Mouse (Mus musculus): Measurements from ENCODE around the gene Lin7a. TPM values are rescaled to one million over a fixed set of nuclear protein-coding genes. Genes with fewer than 3 reads are reported as not detected.

Gene Lin7a
- polyA plus RNA-seq, 1 experiment = not detected

- TF ChIP-seq POLR2A (IDR thresholded peaks at IDR 0.05; ENCODE audit: borderline replicate concordance, low read depth, low read length) = no peak
- TF ChIP-seq CTCF (IDR thresholded peaks at IDR 0.05; ENCODE audit: low read depth, low read length) = no peak
- H3K4me3 ChIP-seq (ENCODE audit: insufficient read depth, low read length) = no peak overlapping the region
- no peak overlapping the region for H3K27ac ChIP-seq (ENCODE audit: insufficient read depth, low read depth, low read length)
- no peaks in the 10 kb centered on the region for H3K4me1 ChIP-seq (ENCODE audit: control insufficient read depth, insufficient read depth, low read length)
These were observed 42.7 kb upstream of the Lin7a start for GRCm38 (mm10) chr10:107228776-107229175.

GRCm38 (mm10) chr10:107229416-107229815, 42.1 kb upstream of the Lin7a start:
- Histone ChIP-seq H3K4me3 (ENCODE audit: insufficient read depth, low read length) (no peak overlapping the region), H3K27ac (ENCODE audit: insufficient read depth, low read depth, low read length) (no peak overlapping the region), H3K4me1 (ENCODE audit: control insufficient read depth, insufficient read depth, low read length) (no peaks in the 10 kb centered on the region)
- TF ChIP-seq CTCF (IDR thresholded peaks at IDR 0.05; ENCODE audit: low read depth, low read length) (no peak), POLR2A (IDR thresholded peaks at IDR 0.05; ENCODE audit: borderline replicate concordance, low read depth, low read length) (no peak)

GRCm38 (mm10) chr10:107230081-107230850, 41.2 kb upstream of the Lin7a start:
- Histone ChIP-seq H3K4me1 (ENCODE audit: control insufficient read depth, insufficient read depth, low read length) (no peaks in the 10 kb centered on the region), H3K4me3 (ENCODE audit: insufficient read depth, low read length) (no peak overlapping the region), H3K27ac (ENCODE audit: insufficient read depth, low read depth, low read length) (no peak overlapping the region)
- no peak for TF ChIP-seq CTCF (IDR thresholded peaks at IDR 0.05; ENCODE audit: low read depth, low read length)
- no peak for TF ChIP-seq POLR2A (IDR thresholded peaks at IDR 0.05; ENCODE audit: borderline replicate concordance, low read depth, low read length)

GRCm38 (mm10) chr10:107230851-107231130, 40.7 kb upstream of the Lin7a start:
- TF ChIP-seq POLR2A (IDR thresholded peaks at IDR 0.05; ENCODE audit: borderline replicate concordance, low read depth, low read length) = no peak
- no peak for TF ChIP-seq CTCF (IDR thresholded peaks at IDR 0.05; ENCODE audit: low read depth, low read length)
- no peak overlapping the region for H3K27ac ChIP-seq (ENCODE audit: insufficient read depth, low read depth, low read length)
- H3K4me1 ChIP-seq (ENCODE audit: control insufficient read depth, insufficient read depth, low read length) = no peaks in the 10 kb centered on the region
- H3K4me3 ChIP-seq (ENCODE audit: insufficient read depth, low read length) = no peak overlapping the region

GRCm38 (mm10) chr10:107231421-107232010, 40.0 kb upstream of the Lin7a start:
- Histone ChIP-seq H3K4me1 (ENCODE audit: control insufficient read depth, insufficient read depth, low read length) (no peaks in the 10 kb centered on the region), H3K27ac (ENCODE audit: insufficient read depth, low read depth, low read length) (no peak overlapping the region), H3K4me3 (ENCODE audit: insufficient read depth, low read length) (no peak overlapping the region)
- TF ChIP-seq CTCF (IDR thresholded peaks at IDR 0.05; ENCODE audit: low read depth, low read length) (no peak), POLR2A (IDR thresholded peaks at IDR 0.05; ENCODE audit: borderline replicate concordance, low read depth, low read length) (no peak)

DNA sequence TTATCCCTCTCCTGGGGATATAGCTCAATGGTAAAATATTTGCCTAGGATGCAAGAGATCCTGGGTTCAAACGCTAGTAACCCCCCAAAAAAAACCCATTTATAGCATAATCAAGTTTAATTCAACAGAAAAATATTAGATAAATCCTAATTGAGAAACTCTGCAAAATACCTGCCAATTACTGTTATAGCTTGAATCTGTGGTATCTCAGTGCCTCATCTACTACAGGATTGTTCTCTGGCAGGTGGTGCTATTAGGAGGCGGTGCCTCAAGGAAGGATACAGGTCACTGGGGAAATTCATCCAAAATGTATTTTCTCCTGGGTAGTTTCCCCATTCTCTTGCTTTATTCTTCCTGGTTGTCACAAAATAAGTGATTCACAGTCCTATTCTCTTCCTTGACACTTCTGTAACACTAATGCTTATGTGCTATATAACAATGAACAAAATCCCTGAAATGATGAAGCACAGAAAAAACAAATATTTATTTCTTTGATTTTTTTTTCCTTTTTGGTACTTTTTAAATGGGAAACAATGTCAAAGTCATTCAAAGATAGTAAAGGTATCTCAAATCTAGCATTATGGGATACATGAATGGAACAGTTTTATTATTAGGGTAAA, 38.9 kb upstream of the Lin7a start:
- Histone ChIP-seq H3K27ac (ENCODE audit: insufficient read depth, low read depth, low read length) (no peak overlapping the region), H3K4me1 (ENCODE audit: control insufficient read depth, insufficient read depth, low read length) (no peaks in the 10 kb centered on the region), H3K4me3 (ENCODE audit: insufficient read depth, low read length) (no peak overlapping the region)
- TF ChIP-seq POLR2A (IDR thresholded peaks at IDR 0.05; ENCODE audit: borderline replicate concordance, low read depth, low read length) = no peak
- TF ChIP-seq CTCF (IDR thresholded peaks at IDR 0.05; ENCODE audit: low read depth, low read length) = no peak

DNA sequence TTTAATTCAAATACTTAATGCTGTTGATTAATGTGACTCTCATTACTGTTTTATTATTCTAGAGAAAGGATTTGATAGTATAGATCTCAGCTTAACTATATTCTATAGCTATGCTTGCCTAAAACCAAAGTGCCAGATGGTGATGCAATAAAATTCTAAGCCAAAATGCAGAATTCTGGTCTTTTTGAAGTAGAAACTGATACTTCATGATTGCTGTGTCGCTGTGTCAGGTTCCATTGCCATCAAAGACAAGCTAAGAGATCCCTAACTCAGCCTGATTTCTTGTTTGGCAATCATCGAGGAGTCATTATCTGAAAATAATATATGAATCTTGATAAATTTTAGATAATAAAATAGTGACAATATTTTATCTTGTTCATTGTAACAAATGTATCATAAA, 38.3 kb upstream of the Lin7a start:
- H3K4me3 ChIP-seq (ENCODE audit: insufficient read depth, low read length) = no peak overlapping the region
- TF ChIP-seq CTCF (IDR thresholded peaks at IDR 0.05; ENCODE audit: low read depth, low read length) = no peak
- no peak for TF ChIP-seq POLR2A (IDR thresholded peaks at IDR 0.05; ENCODE audit: borderline replicate concordance, low read depth, low read length)
- no peaks in the 10 kb centered on the region for H3K4me1 ChIP-seq (ENCODE audit: control insufficient read depth, insufficient read depth, low read length)
- H3K27ac ChIP-seq (ENCODE audit: insufficient read depth, low read depth, low read length) = no peak overlapping the region

DNA sequence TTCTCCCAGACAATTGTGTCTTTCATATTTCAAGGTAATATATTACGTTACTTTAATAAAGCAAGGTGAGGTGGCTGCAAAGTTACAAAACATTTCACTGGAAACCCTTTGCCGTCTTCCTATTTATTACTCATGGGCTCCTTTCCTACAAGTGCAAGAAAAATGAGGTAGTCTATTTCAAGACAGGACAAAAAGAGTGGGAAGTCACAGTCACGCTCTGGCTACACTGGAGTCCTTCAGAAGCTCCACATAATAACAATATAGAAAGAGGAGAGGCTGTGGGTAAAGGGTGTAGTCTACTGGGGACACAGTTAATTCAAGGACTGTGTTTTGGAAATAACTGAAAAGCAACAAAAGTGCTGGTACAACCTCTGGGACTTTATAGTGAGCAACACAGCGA, 37.7 kb upstream of the Lin7a start:
- Histone ChIP-seq H3K4me3 (ENCODE audit: insufficient read depth, low read length) (no peak overlapping the region), H3K27ac (ENCODE audit: insufficient read depth, low read depth, low read length) (no peak overlapping the region), H3K4me1 (ENCODE audit: control insufficient read depth, insufficient read depth, low read length) (no peaks in the 10 kb centered on the region)
- TF ChIP-seq CTCF (IDR thresholded peaks at IDR 0.05; ENCODE audit: low read depth, low read length) (no peak), POLR2A (IDR thresholded peaks at IDR 0.05; ENCODE audit: borderline replicate concordance, low read depth, low read length) (no peak)

DNA sequence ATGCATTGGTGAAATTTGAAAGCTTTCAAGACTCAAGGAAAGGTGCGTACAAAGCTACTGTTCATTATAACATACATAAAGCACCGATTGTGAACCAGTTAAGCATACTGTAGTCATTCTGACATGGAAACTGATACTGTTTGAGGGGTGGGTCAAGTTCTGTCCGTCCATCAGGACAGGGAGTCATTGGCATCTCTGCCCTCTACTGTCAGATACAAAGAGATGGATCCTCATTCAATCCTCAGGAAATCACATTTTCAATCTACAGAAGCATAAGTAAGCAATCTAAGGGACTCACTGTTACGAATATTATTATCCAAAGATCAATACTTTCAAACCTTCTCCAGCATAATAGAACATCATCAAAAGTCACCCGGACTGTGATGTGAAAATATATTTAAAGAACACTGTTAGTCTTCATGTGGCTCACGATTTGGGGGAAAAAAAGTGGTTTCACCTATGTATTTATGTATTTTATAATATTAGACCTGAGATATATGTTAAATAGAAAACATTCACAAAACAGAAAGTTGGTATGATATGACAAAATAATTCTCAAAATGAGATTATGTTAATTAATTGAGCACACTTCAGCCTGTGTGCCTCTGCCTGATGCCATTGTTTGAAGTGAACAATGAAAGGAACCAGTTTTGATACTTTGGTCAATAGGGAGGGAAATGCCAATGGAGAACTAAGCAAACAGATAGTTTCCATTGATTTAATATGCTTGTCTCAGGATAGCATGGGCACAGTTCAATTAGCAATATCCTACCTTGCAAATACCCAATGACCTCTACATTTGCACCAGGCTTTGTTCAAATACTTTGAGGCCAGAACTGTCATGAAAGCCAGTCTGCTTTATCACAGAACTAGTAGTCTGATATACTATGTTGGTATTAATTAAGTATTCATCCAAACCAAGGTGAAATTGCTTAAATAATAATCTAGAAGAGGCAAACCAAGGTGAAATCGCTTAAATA, 36.8 kb upstream of the Lin7a start:
- no peak for TF ChIP-seq CTCF (IDR thresholded peaks at IDR 0.05; ENCODE audit: low read depth, low read length)
- no peak for TF ChIP-seq POLR2A (IDR thresholded peaks at IDR 0.05; ENCODE audit: borderline replicate concordance, low read depth, low read length)
- Histone ChIP-seq H3K4me1 (ENCODE audit: control insufficient read depth, insufficient read depth, low read length) (no peaks in the 10 kb centered on the region), H3K27ac (ENCODE audit: insufficient read depth, low read depth, low read length) (no peak overlapping the region), H3K4me3 (ENCODE audit: insufficient read depth, low read length) (no peak overlapping the region)

Data from bone marrow macrophage, adult 2 months (primary cell).